In the genomic region with DNA sequence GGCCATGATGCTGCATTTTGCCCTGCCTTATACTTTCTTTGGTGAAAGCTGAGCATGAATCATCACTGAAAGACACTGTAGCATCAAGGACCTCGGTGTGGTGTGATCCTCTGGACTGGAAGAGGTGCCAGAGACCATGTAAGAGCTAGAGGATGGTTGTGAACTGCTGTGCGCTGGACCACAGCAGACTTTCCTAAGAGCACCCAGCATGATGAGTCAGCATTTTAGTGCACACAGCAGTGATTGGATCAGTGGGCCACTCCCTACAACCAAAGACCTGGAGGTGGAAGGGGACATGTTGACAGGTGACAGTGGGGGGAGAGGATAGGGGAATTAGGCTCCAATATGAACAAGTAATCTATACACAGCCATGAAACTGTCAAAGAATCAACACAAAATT, we compare ENCODE assay signal across 19 mouse cellular contexts.
"Had no signal": no experiment of that assay in that cellular context is flagged by ENCODE, and none has a peak within 500 bp of the region (broad histone marks: within the 10 kb centered on the region; RNA-seq: fewer than 3 reads in every experiment).

No protein-coding gene starts in this region.

- H3K27ac ChIP-seq: limb, embryonic 10.5 days; limb, embryonic 13.5 days; liver, embryonic 12.5 days; liver, embryonic 15.5 days; lung, embryonic 15.5 days; midbrain, embryonic 10.5 days; midbrain, embryonic 13.5 days had no signal

- H3K9ac ChIP-seq: limb, embryonic 13.5 days; liver, embryonic 12.5 days; liver, embryonic 15.5 days; lung, embryonic 15.5 days; midbrain, embryonic 13.5 days had no signal

- H3K27me3 ChIP-seq: lung, embryonic 15.5 days; midbrain, embryonic 13.5 days had no signal

- DNase-seq: kidney, adult 9 months; kidney, postnatal 14 days; liver; lung, adult 18-20 months; lung, postnatal 10 days; lung, postnatal 36 days; right cerebral cortex, postnatal 14 days; right cerebral cortex, postnatal 4 days; thymus, adult 18-20 months; thymus, postnatal 36 days had no signal

- H3K9me3 ChIP-seq: limb, embryonic 10.5 days; limb, embryonic 13.5 days; liver, embryonic 12.5 days; liver, embryonic 15.5 days; lung, embryonic 15.5 days; megakaryocyte, embryonic 14.5 days; midbrain, embryonic 10.5 days; midbrain, embryonic 13.5 days had no signal

- H3K36me3 ChIP-seq: limb, embryonic 10.5 days; limb, embryonic 13.5 days; liver, embryonic 12.5 days; liver, embryonic 15.5 days; lung, embryonic 15.5 days; midbrain, embryonic 10.5 days; midbrain, embryonic 13.5 days had no signal

- H3K4me2 ChIP-seq: limb, embryonic 13.5 days; liver, embryonic 12.5 days; liver, embryonic 15.5 days; lung, embryonic 15.5 days; midbrain, embryonic 13.5 days had no signal

- H3K4me3 ChIP-seq: limb, embryonic 10.5 days; limb, embryonic 13.5 days; liver, embryonic 12.5 days; liver, embryonic 15.5 days; lung, embryonic 15.5 days; megakaryocyte, embryonic 14.5 days; midbrain, embryonic 10.5 days; midbrain, embryonic 13.5 days; myocyte had no signal
